ENCODE assay signal across 10 mouse cellular contexts in genomic region chr12:108255511-108255919, GRCm38 (mm10). TPM values are rescaled to one million over a fixed set of nuclear protein-coding genes. Genes with fewer than 3 reads are reported as not detected.
DNase-seq lines count a peak whose midpoint lies in the region; ATAC-seq lines count a peak whose summit lies in the region.
"Had no signal": no experiment of that assay in that cellular context is flagged by ENCODE, and none has a peak within 500 bp of the region (broad histone marks: within the 10 kb centered on the region; RNA-seq: fewer than 3 reads in every experiment).

No protein-coding gene starts in this region.

- H3K27me3 ChIP-seq in heart, embryonic 10.5 days (ENCODE audit: insufficient read depth, poor library complexity, severe bottlenecking): no peaks in the 10 kb centered on the region
- no peaks in the 10 kb centered on the region for H3K27me3 ChIP-seq in forebrain, embryonic 14.5 days (replicated peaks; ENCODE audit: control insufficient read depth, insufficient read depth, low read length)
- H3K27me3 ChIP-seq in kidney, embryonic 15.5 days: no peaks in the 10 kb centered on the region

- intact Hi-C loops in heart, postnatal 36 days (cut with DNase I): no loop called here

- H3K9ac ChIP-seq in forebrain, embryonic 14.5 days (ENCODE audit: low read length): peak overlapping the region; percentile 13; the same call in 1 of the 2 replicates
- H3K9ac ChIP-seq in kidney, embryonic 15.5 days: no peak overlapping the region

- H3K9me3 ChIP-seq in heart, embryonic 10.5 days: no peaks in the 10 kb centered on the region
- H3K9me3 ChIP-seq in forebrain, embryonic 14.5 days (replicated peaks; ENCODE audit: control insufficient read depth, low read length): no peaks in the 10 kb centered on the region
- no peaks in the 10 kb centered on the region for H3K9me3 ChIP-seq in kidney, embryonic 15.5 days (replicated peaks)
- H3K9me3 ChIP-seq: megakaryocyte, embryonic 14.5 days had no signal

- ATAC-seq in forebrain, embryonic 14.5 days: peak; percentile 24; the same call in 1 of the 2 replicates
- no peak; the same call in 1 of the 2 replicates for ATAC-seq in kidney, embryonic 15.5 days (replicated peaks; ENCODE audit: low FRiP score)

- DNase-seq in heart, embryonic 10.5 days (ENCODE audit: low spot score): no peak
- DNase-seq in heart, postnatal 36 days: no peak
- peak; percentile 44 for DNase-seq in adipocyte (ENCODE audit: low spot score)
- peak; percentile 34 for DNase-seq in forebrain, embryonic 14.5 days (ENCODE audit: low spot score)
- DNase-seq in neural tube, embryonic 10.5 days (ENCODE audit: extremely low spot score, low spot score): peak; percentile 63
- no peak for DNase-seq in spleen, postnatal 36 days (ENCODE audit: low spot score in 2 of 2)
- DNase-seq in spleen, postnatal 14 days (ENCODE audit: low spot score in 2 of 2): no peak

- peak overlapping the region; percentile 10; the same call in 1 of the 2 replicates for H3K4me3 ChIP-seq in heart, embryonic 10.5 days
- no peak overlapping the region for H3K4me3 ChIP-seq in forebrain, embryonic 14.5 days (ENCODE audit: low read depth, low read length)
- H3K4me3 ChIP-seq in kidney, embryonic 15.5 days (replicated peaks): no peak overlapping the region
- H3K4me3 ChIP-seq: megakaryocyte, embryonic 14.5 days had no signal

- WGBS in heart, embryonic 10.5 days: 8% methylated on average over 8 of the region's 8 CpGs
- 1% methylated on average over 8 of the region's 8 CpGs for WGBS in forebrain, embryonic 14.5 days
- 15% methylated on average over 8 of the region's 8 CpGs for WGBS in kidney, embryonic 15.5 days

- H3K4me2 ChIP-seq in forebrain, embryonic 14.5 days (ENCODE audit: low read length): no peak overlapping the region
- H3K4me2 ChIP-seq in kidney, embryonic 15.5 days: 0 out of 2 replicates have a peak overlapping the region, but pooled peaks have one; percentile 9

- no peaks in the 10 kb centered on the region for H3K36me3 ChIP-seq in heart, embryonic 10.5 days
- no peaks in the 10 kb centered on the region for H3K36me3 ChIP-seq in forebrain, embryonic 14.5 days (ENCODE audit: control insufficient read depth, insufficient read depth, low read length)
- no peaks in the 10 kb centered on the region for H3K36me3 ChIP-seq in kidney, embryonic 15.5 days

- H3K4me1 ChIP-seq in heart, embryonic 10.5 days: peaks cover 95% of the 10 kb centered on the region
- H3K4me1 ChIP-seq in forebrain, embryonic 14.5 days (ENCODE audit: control insufficient read depth, insufficient read depth, low read length): peaks cover 25% of the 10 kb centered on the region
- H3K4me1 ChIP-seq in kidney, embryonic 15.5 days: peaks cover 72% of the 10 kb centered on the region

- H3K27ac ChIP-seq in heart, embryonic 10.5 days: peak overlapping the region; percentile 89
- H3K27ac ChIP-seq in forebrain, embryonic 14.5 days (ENCODE audit: low read depth, low read length): peak overlapping the region; percentile 39; the same call in 1 of the 2 replicates
- no peak overlapping the region for H3K27ac ChIP-seq in kidney, embryonic 15.5 days

RNA-seq across cellular contexts. Expression of gene Ccdc85c, which starts 19.7 kb away (rescaled TPM):
- polyA plus RNA-seq in heart, embryonic 10.5 days (2016; fragmentation: Nextera tagmentation; extraction: Ambion mirVana): 5.7 and 6.7 TPM in 2 replicates
- 10 to 100 TPM; 33.6 to 38.9 TPM for total RNA-seq in heart, postnatal 36 days (2021)
- polyA plus RNA-seq in forebrain, embryonic 14.5 days (2014; fragmentation: Nextera tagmentation; extraction: Ambion mirVana): 13.6 and 14.5 TPM in 2 replicates
- polyA plus RNA-seq in kidney, embryonic 15.5 days (2015; fragmentation: Nextera tagmentation; extraction: Ambion mirVana): 7.7 and 8.1 TPM in 2 replicates

RNA-seq across cellular contexts. Expression of gene Hhipl1, which starts 50.6 kb away (rescaled TPM):
- polyA plus RNA-seq in heart, embryonic 10.5 days (2016; fragmentation: Nextera tagmentation; extraction: Ambion mirVana): 0.28 and 0.64 TPM in 2 replicates
- total RNA-seq in heart, postnatal 36 days (2021): 1 to 10 TPM in 1 of 2 experiments, under 1 TPM in 1; 0.94 to 1.6 TPM
- polyA plus RNA-seq in forebrain, embryonic 14.5 days (2014; fragmentation: Nextera tagmentation; extraction: Ambion mirVana): 1.0 and 1.4 TPM in 2 replicates
- 0.55 and 1.00 TPM in 2 replicates for polyA plus RNA-seq in kidney, embryonic 15.5 days (2015; fragmentation: Nextera tagmentation; extraction: Ambion mirVana)
- total RNA-seq: MEL had no signal

Comparison
In these comparisons a context has a peak if more than half of its experiments do, and no peak if none do; other contexts are left out.
1. DNase-seq: peak in adipocyte (single experiment), forebrain, embryonic 14.5 days (single experiment) and neural tube, embryonic 10.5 days (single experiment); none in heart, embryonic 10.5 days (single experiment), heart, postnatal 36 days (0 of 2), spleen, postnatal 36 days (0 of 2) and spleen, postnatal 14 days (0 of 2).